In genomic region chr5:121189182-121189581, GRCm38 (mm10) we compare ENCODE assay signal across 10 mouse cellular contexts. TPM values are rescaled to one million over a fixed set of nuclear protein-coding genes. Genes with fewer than 3 reads are reported as not detected.
DNase-seq lines count a peak whose midpoint lies in the region; ATAC-seq and TF ChIP-seq lines count a peak whose summit lies in the region.
"Had no signal": no experiment of that assay in that cellular context is flagged by ENCODE, and none has a peak within 500 bp of the region (broad histone marks: within the 10 kb centered on the region; RNA-seq: fewer than 3 reads in every experiment).

No protein-coding gene starts in this region.

- no peak for ATAC-seq in forebrain, embryonic 12.5 days (ENCODE audit: low FRiP score)
- no peak for ATAC-seq in forebrain, postnatal 0 days
- ATAC-seq in embryonic facial prominence, embryonic 14.5 days (ENCODE audit: low read depth): no peak
- ATAC-seq in liver, embryonic 16.5 days (ENCODE audit: low read depth): no peak

- peaks cover 62% of the 10 kb centered on the region for H3K4me1 ChIP-seq in forebrain, embryonic 12.5 days
- H3K4me1 ChIP-seq in forebrain, postnatal 0 days (ENCODE audit: insufficient read depth): peaks cover 6% of the 10 kb centered on the region
- peaks cover 24% of the 10 kb centered on the region for H3K4me1 ChIP-seq in liver, adult 2 months (ENCODE audit: control insufficient read depth, insufficient read depth, low read length)
- H3K4me1 ChIP-seq in embryonic facial prominence, embryonic 14.5 days (ENCODE audit: control insufficient read depth, insufficient read depth, low read length): peaks cover 10% of the 10 kb centered on the region; the same call in 1 of the 2 replicates
- H3K4me1 ChIP-seq in liver, embryonic 16.5 days (ENCODE audit: control insufficient read depth, low read depth, low read length): peaks cover 66% of the 10 kb centered on the region

- intact Hi-C loops in gastrocnemius, postnatal 36 days (cut with DNase I): no loop called here

- no peak for TF ChIP-seq POLR2A in liver, adult 2 months (IDR thresholded peaks at IDR 0.05; ENCODE audit: extremely low read depth, insufficient read depth, low read length)

- no peaks in the 10 kb centered on the region for H3K36me3 ChIP-seq in forebrain, embryonic 12.5 days (replicated peaks)
- H3K36me3 ChIP-seq in forebrain, postnatal 0 days (ENCODE audit: insufficient read depth): no peaks in the 10 kb centered on the region
- no peaks in the 10 kb centered on the region for H3K36me3 ChIP-seq in liver, adult 2 months (ENCODE audit: control insufficient read depth, insufficient read depth, low read length)
- no peaks in the 10 kb centered on the region for H3K36me3 ChIP-seq in embryonic facial prominence, embryonic 14.5 days (ENCODE audit: control insufficient read depth, insufficient read depth, low read length)
- H3K36me3 ChIP-seq in liver, embryonic 16.5 days (ENCODE audit: control insufficient read depth, insufficient read depth): no peaks in the 10 kb centered on the region

- no peak overlapping the region for H3K4me3 ChIP-seq in forebrain, embryonic 12.5 days (replicated peaks)
- H3K4me3 ChIP-seq in forebrain, postnatal 0 days (ENCODE audit: low read depth, low read length): no peak overlapping the region
- no peak overlapping the region for H3K4me3 ChIP-seq in liver, adult 2 months (ENCODE audit: insufficient read depth, low read depth, low read length)
- H3K4me3 ChIP-seq in embryonic facial prominence, embryonic 14.5 days (ENCODE audit: low read depth, low read length): no peak overlapping the region
- H3K4me3 ChIP-seq in liver, embryonic 16.5 days (ENCODE audit: low read depth, low read length): no peak overlapping the region

- peaks cover 38% of the 10 kb centered on the region for H3K79me2 ChIP-seq in liver, adult 2 months (ENCODE audit: control insufficient read depth, insufficient read depth, low read length)

- no peak overlapping the region for H3K27ac ChIP-seq in forebrain, embryonic 12.5 days
- no peak overlapping the region for H3K27ac ChIP-seq in forebrain, postnatal 0 days (ENCODE audit: low read depth, low read length)
- H3K27ac ChIP-seq in liver, adult 2 months (replicated peaks; ENCODE audit: insufficient read depth, low read depth, low read length): no peak overlapping the region
- no peak overlapping the region for H3K27ac ChIP-seq in embryonic facial prominence, embryonic 14.5 days (replicated peaks; ENCODE audit: low read depth, low read length)
- H3K27ac ChIP-seq in liver, embryonic 16.5 days (ENCODE audit: low read length): no peak overlapping the region

- no peaks in the 10 kb centered on the region for H3K27me3 ChIP-seq in forebrain, embryonic 12.5 days
- no peaks in the 10 kb centered on the region for H3K27me3 ChIP-seq in forebrain, postnatal 0 days (ENCODE audit: insufficient read depth, low read length)
- H3K27me3 ChIP-seq in liver, adult 2 months (ENCODE audit: control insufficient read depth, insufficient read depth, low read length): no peaks in the 10 kb centered on the region
- H3K27me3 ChIP-seq in embryonic facial prominence, embryonic 14.5 days (replicated peaks; ENCODE audit: control insufficient read depth, insufficient read depth, low read length): no peaks in the 10 kb centered on the region
- no peaks in the 10 kb centered on the region for H3K27me3 ChIP-seq in liver, embryonic 16.5 days (ENCODE audit: control insufficient read depth, insufficient read depth, low read depth, low read length)

- WGBS in forebrain, embryonic 12.5 days: 83% methylated on average over 9 of the region's 9 CpGs
- 82% methylated on average over 9 of the region's 9 CpGs for WGBS in forebrain, postnatal 0 days
- WGBS in liver, adult 2 months: 25% methylated on average over 9 of the region's 9 CpGs
- WGBS in embryonic facial prominence, embryonic 14.5 days: 82% methylated on average over 9 of the region's 9 CpGs
- 68% methylated on average over 9 of the region's 9 CpGs for WGBS in liver, embryonic 16.5 days (ENCODE audit: insufficient replicate concordance)

- no peak for TF ChIP-seq CTCF in forebrain, postnatal 0 days (IDR thresholded peaks at IDR 0.05; ENCODE audit: low read depth)
- TF ChIP-seq CTCF in liver, adult 2 months (IDR thresholded peaks at IDR 0.05; ENCODE audit: low read depth, low read length): no peak

- H3K4me2 ChIP-seq in forebrain, embryonic 12.5 days: peak overlapping the region; percentile 1; the same call in 1 of the 2 replicates
- H3K4me2 ChIP-seq in forebrain, postnatal 0 days (ENCODE audit: low read depth): no peak overlapping the region
- no peak overlapping the region for H3K4me2 ChIP-seq in embryonic facial prominence, embryonic 14.5 days (ENCODE audit: low read depth, low read length)
- peak overlapping the region; percentile 10 for H3K4me2 ChIP-seq in liver, embryonic 16.5 days (ENCODE audit: low read depth, low read length)

- no peaks in the 10 kb centered on the region for H3K9me3 ChIP-seq in forebrain, embryonic 12.5 days
- no peaks in the 10 kb centered on the region for H3K9me3 ChIP-seq in forebrain, postnatal 0 days (ENCODE audit: low read length)
- no peaks in the 10 kb centered on the region for H3K9me3 ChIP-seq in embryonic facial prominence, embryonic 14.5 days (ENCODE audit: control insufficient read depth, low read length)
- no peaks in the 10 kb centered on the region for H3K9me3 ChIP-seq in liver, embryonic 16.5 days (replicated peaks; ENCODE audit: control insufficient read depth, low read length)

- peak overlapping the region; percentile 38; the same call in 1 of the 2 replicates for H3K9ac ChIP-seq in forebrain, embryonic 12.5 days
- H3K9ac ChIP-seq in forebrain, postnatal 0 days: no peak overlapping the region
- H3K9ac ChIP-seq in liver, adult 2 months (ENCODE audit: low read depth, low read length): no peak overlapping the region
- H3K9ac ChIP-seq in embryonic facial prominence, embryonic 14.5 days (ENCODE audit: low read depth, low read length): no peak overlapping the region
- H3K9ac ChIP-seq in liver, embryonic 16.5 days (ENCODE audit: low read depth, low read length): no peak overlapping the region; the same call in 1 of the 2 replicates

- no peak for DNase-seq in forebrain, postnatal 0 days
- DNase-seq in liver, adult 2 months (ENCODE audit: extremely low read depth, low read depth, low spot score): peak; percentile 51
- DNase-seq in liver: no peak
- peak; percentile 23 for DNase-seq in embryonic facial prominence, embryonic 14.5 days (ENCODE audit: low spot score)
- DNase-seq in spleen, postnatal 4 days (ENCODE audit: low spot score in 2 of 2): no peak
- DNase-seq in gastrocnemius, postnatal 36 days: no peak
- DNase-seq: cerebellum, postnatal 10 days; spleen, adult 18-20 months had no signal

RNA-seq across cellular contexts. Expression of gene Ptpn11, which starts 2.0 kb away (rescaled TPM):
- 26.3 and 26.4 TPM in 2 replicates for polyA plus RNA-seq in forebrain, embryonic 12.5 days (2016; fragmentation: Nextera tagmentation; extraction: Ambion mirVana)
- total RNA-seq in forebrain, postnatal 0 days (2014; rRNA removed): 49.1 and 60.9 TPM in 2 replicates
- polyA plus RNA-seq in forebrain, postnatal 0 days (2015; fragmentation: Nextera tagmentation; extraction: Ambion mirVana): 21.4 and 25.5 TPM in 2 replicates
- 23.1 and 30.3 TPM in 2 replicates for total RNA-seq in liver, adult 2 months (2014; rRNA removed)
- 15.6 and 17.0 TPM in 2 replicates for polyA plus RNA-seq in liver, adult 2 months (2012; rRNA removed)
- polyA plus RNA-seq in embryonic facial prominence, embryonic 14.5 days (2014; fragmentation: Nextera tagmentation; extraction: Ambion mirVana): 25.8 and 28.8 TPM in 2 replicates
- 6.6 and 7.0 TPM in 2 replicates for polyA plus RNA-seq in liver, embryonic 16.5 days (2015; fragmentation: Nextera tagmentation; extraction: Ambion mirVana)
- 10 to 100 TPM; 59.1 to 77.7 TPM for total RNA-seq in gastrocnemius, postnatal 36 days (2021)

RNA-seq across cellular contexts. Expression of gene Rpl6, which starts 15.1 kb away (rescaled TPM):
- 479 and 481 TPM in 2 replicates for polyA plus RNA-seq in forebrain, embryonic 12.5 days (2016; fragmentation: Nextera tagmentation; extraction: Ambion mirVana)
- total RNA-seq in forebrain, postnatal 0 days (2014; rRNA removed): 672 and 863 TPM in 2 replicates
- polyA plus RNA-seq in forebrain, postnatal 0 days (2015; fragmentation: Nextera tagmentation; extraction: Ambion mirVana): 359 and 435 TPM in 2 replicates
- total RNA-seq in liver, adult 2 months (2014; rRNA removed): 135 and 163 TPM in 2 replicates
- 122 and 146 TPM in 2 replicates for polyA plus RNA-seq in liver, adult 2 months (2012; rRNA removed)
- 685 and 696 TPM in 2 replicates for polyA plus RNA-seq in embryonic facial prominence, embryonic 14.5 days (2014; fragmentation: Nextera tagmentation; extraction: Ambion mirVana)
- polyA plus RNA-seq in liver, embryonic 16.5 days (2015; fragmentation: Nextera tagmentation; extraction: Ambion mirVana): 278 and 327 TPM in 2 replicates
- 100 to 1,000 TPM; 382 to 446 TPM for total RNA-seq in gastrocnemius, postnatal 36 days (2021)

RNA-seq across cellular contexts. Expression of gene Hectd4, which starts 30.8 kb away (rescaled TPM):
- polyA plus RNA-seq in forebrain, embryonic 12.5 days (2016; fragmentation: Nextera tagmentation; extraction: Ambion mirVana): 13.2 and 13.3 TPM in 2 replicates
- 75.6 and 107 TPM in 2 replicates for total RNA-seq in forebrain, postnatal 0 days (2014; rRNA removed)
- polyA plus RNA-seq in forebrain, postnatal 0 days (2015; fragmentation: Nextera tagmentation; extraction: Ambion mirVana): 8.3 and 14.0 TPM in 2 replicates
- total RNA-seq in liver, adult 2 months (2014; rRNA removed): 9.7 and 10.0 TPM in 2 replicates
- polyA plus RNA-seq in liver, adult 2 months (2012; rRNA removed): 5.5 and 7.6 TPM in 2 replicates
- polyA plus RNA-seq in embryonic facial prominence, embryonic 14.5 days (2014; fragmentation: Nextera tagmentation; extraction: Ambion mirVana): 7.3 and 7.4 TPM in 2 replicates
- polyA plus RNA-seq in liver, embryonic 16.5 days (2015; fragmentation: Nextera tagmentation; extraction: Ambion mirVana): 8.5 and 8.7 TPM in 2 replicates
- 10 to 100 TPM; 10.9 to 12.1 TPM for total RNA-seq in gastrocnemius, postnatal 36 days (2021)

Comparison
In these comparisons a context has a peak if more than half of its experiments do, and no peak if none do; other contexts are left out.
1. H3K4me2 ChIP-seq: peak in forebrain, embryonic 12.5 days (single experiment) and liver, embryonic 16.5 days (single experiment); none in forebrain, postnatal 0 days (single experiment) and embryonic facial prominence, embryonic 14.5 days (single experiment).
2. DNase-seq: peak in liver, adult 2 months (single experiment) and embryonic facial prominence, embryonic 14.5 days (single experiment); none in forebrain, postnatal 0 days (single experiment), liver (single experiment), spleen, postnatal 4 days (0 of 2) and gastrocnemius, postnatal 36 days (0 of 2).